Mouse (Mus musculus): ENCODE measurements around the gene Zmynd15. TPM values are rescaled to one million over a fixed set of nuclear protein-coding genes. Genes with fewer than 3 reads are reported as not detected.
"Not testable (repeated sequence)": the region's sequence is repeated elsewhere in the genome, so short reads cannot be mapped to it uniquely, and the experiment has no call there.

The Zmynd15 gene
- total and polyA plus RNA-seq, 3 experiments = 1.3 to 3.8 (median 2.9) TPM

DNA sequence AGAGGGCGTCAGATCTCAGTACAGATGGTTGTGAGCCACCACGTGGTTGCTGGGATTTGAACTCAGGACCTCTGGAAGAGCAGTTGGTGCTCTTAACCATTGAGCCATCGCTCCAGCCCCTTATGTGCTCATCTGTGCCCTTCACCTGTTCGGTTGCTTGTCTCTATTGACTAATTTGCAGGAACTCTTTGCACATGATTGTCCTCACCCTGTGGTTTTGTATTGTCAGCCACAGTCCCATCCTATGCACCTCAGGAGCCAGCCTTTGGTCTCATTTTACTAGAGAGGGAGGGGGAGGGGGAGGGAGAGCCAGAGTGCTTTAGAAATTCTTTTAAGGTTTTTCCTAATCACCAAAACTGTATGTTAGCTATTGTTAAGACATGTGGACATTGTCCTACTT is 41.0 kb upstream of the Zmynd15 start:
- H3K27ac ChIP-seq = no peak overlapping the region
- no peak for TF ChIP-seq CTCF (IDR thresholded peaks at IDR 0.05)
- no peak for TF ChIP-seq EP300 (IDR thresholded peaks at IDR 0.05; ENCODE audit: insufficient read depth, low read depth, low read length)
- no peak for TF ChIP-seq POLR2A (IDR thresholded peaks at IDR 0.05; ENCODE audit: insufficient read depth, low read depth, low read length)
- H3K4me1 ChIP-seq (ENCODE audit: control insufficient read depth, insufficient read depth, low read length) = no peaks in the 10 kb centered on the region
- intact Hi-C loops (cut with DNase I) = no loop called here
- no peaks in the 10 kb centered on the region for H3K79me2 ChIP-seq (replicated peaks; ENCODE audit: control insufficient read depth, insufficient read depth, low read length)
- DNase-seq = no peak
- no peak overlapping the region for H3K4me3 ChIP-seq
- H3K27me3 ChIP-seq (ENCODE audit: control insufficient read depth, insufficient read depth, low read length) = no peaks in the 10 kb centered on the region
- 62% methylated on average over 4 of the region's 4 CpGs for WGBS
- no peak overlapping the region for H3K9ac ChIP-seq (ENCODE audit: low read depth, low read length)
- no peaks in the 10 kb centered on the region for H3K36me3 ChIP-seq (ENCODE audit: control insufficient read depth, insufficient read depth, low read length)

DNA sequence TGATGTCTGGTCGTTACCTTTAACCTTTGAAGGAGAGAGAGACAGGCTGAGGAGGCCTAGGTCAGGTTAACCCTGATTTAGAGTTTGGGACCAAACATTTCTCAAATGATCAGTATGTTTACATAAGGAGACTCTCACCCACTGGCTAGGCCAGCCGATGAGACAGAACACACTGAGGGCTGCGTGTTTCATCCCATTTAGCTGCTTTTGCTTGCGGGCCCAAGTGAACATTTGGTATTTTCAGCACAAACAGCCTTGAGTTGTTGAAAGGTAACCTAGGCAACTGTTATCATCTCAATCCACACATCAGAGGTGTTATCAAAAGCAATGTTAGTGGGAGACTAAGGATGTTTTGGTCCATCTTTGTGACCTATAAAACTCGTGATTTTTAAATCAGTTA is 39.7 kb upstream of the Zmynd15 start:
- Histone ChIP-seq H3K9ac (ENCODE audit: low read depth, low read length) (no peak overlapping the region), H3K79me2 (replicated peaks; ENCODE audit: control insufficient read depth, insufficient read depth, low read length) (no peaks in the 10 kb centered on the region), H3K4me1 (ENCODE audit: control insufficient read depth, insufficient read depth, low read length) (no peaks in the 10 kb centered on the region), H3K27me3 (ENCODE audit: control insufficient read depth, insufficient read depth, low read length) (no peaks in the 10 kb centered on the region), H3K36me3 (ENCODE audit: control insufficient read depth, insufficient read depth, low read length) (no peaks in the 10 kb centered on the region), H3K4me3 (no peak overlapping the region), H3K27ac (no peak overlapping the region)
- TF ChIP-seq POLR2A (IDR thresholded peaks at IDR 0.05; ENCODE audit: insufficient read depth, low read depth, low read length) (no peak), EP300 (IDR thresholded peaks at IDR 0.05; ENCODE audit: insufficient read depth, low read depth, low read length) (no peak), CTCF (IDR thresholded peaks at IDR 0.05) (no peak)
- no peak for DNase-seq
- WGBS = 50% methylated on average over 5 of the region's 5 CpGs
- intact Hi-C loops (cut with DNase I) = no loop called here

DNA sequence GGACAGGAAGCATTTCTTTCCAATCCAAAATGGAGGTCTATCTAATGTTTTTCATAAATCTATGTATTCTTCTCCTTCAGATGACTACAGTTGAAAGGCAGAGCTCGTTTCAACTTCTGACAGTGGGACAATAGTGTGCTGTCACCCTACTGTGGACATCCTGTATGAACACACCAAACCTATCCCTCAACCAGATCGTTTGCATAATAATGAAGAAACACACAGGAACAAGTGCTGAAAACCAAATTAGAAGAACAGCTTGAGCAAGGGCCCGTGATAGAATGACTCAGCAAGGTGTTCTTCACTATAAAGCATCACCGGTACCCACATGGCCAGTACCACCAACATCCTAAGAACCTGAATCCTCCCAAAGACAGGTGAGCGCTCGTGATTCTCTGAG is 32.6 kb upstream of the Zmynd15 start:
- H3K36me3 ChIP-seq (ENCODE audit: control insufficient read depth, insufficient read depth, low read length); H3K9ac ChIP-seq (ENCODE audit: low read depth, low read length); H3K27ac ChIP-seq; intact Hi-C loops (cut with DNase I); H3K79me2 ChIP-seq (replicated peaks; ENCODE audit: control insufficient read depth, insufficient read depth, low read length); H3K4me1 ChIP-seq (ENCODE audit: control insufficient read depth, insufficient read depth, low read length); H3K27me3 ChIP-seq (ENCODE audit: control insufficient read depth, insufficient read depth, low read length); H3K4me3 ChIP-seq; DNase-seq: not testable (repeated sequence)
- 70% methylated on average over 6 of the region's 6 CpGs for WGBS

DNA sequence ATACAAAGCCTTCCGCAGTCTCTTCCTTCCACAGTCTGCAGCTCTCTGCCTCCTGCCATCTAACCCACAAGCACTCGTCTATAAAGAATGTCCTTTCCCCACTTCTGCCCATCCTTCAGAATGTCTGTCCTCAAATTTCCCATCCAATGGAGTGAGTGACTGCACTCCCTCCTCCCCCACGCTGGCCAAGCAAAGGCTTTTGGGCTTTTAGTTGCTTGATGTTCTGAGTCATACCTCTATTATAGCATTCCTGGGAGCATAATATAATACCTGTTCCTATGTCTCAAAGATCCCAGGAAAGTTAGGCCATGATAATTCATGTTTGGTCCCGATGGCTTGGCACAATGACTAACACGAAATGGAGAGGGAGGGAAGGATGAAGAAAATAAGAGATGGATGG is 27.7 kb upstream of the Zmynd15 start:
- no peak overlapping the region for H3K4me3 ChIP-seq
- DNase-seq = no peak
- H3K27me3 ChIP-seq (ENCODE audit: control insufficient read depth, insufficient read depth, low read length) = no peaks in the 10 kb centered on the region
- H3K27ac ChIP-seq = peak overlapping the region; percentile 77
- WGBS = 33% methylated on average over 5 of the region's 5 CpGs
- intact Hi-C loops (cut with DNase I) = loop anchor here (5.0 kb wide), 2 partner anchors 191 to 326 kb away; no protein-coding TSS in a partner anchor
- H3K79me2 ChIP-seq (replicated peaks; ENCODE audit: control insufficient read depth, insufficient read depth, low read length) = no peaks in the 10 kb centered on the region
- TF ChIP-seq POLR2A (IDR thresholded peaks at IDR 0.05; ENCODE audit: insufficient read depth, low read depth, low read length) = no peak
- no peak for TF ChIP-seq EP300 (IDR thresholded peaks at IDR 0.05; ENCODE audit: insufficient read depth, low read depth, low read length)
- TF ChIP-seq CTCF (IDR thresholded peaks at IDR 0.05) = no peak
- H3K4me1 ChIP-seq (ENCODE audit: control insufficient read depth, insufficient read depth, low read length) = peaks cover 3% of the 10 kb centered on the region; the same call in 1 of the 2 replicates
- H3K9ac ChIP-seq (ENCODE audit: low read depth, low read length) = no peak overlapping the region
- H3K36me3 ChIP-seq (ENCODE audit: control insufficient read depth, insufficient read depth, low read length) = no peaks in the 10 kb centered on the region

DNA sequence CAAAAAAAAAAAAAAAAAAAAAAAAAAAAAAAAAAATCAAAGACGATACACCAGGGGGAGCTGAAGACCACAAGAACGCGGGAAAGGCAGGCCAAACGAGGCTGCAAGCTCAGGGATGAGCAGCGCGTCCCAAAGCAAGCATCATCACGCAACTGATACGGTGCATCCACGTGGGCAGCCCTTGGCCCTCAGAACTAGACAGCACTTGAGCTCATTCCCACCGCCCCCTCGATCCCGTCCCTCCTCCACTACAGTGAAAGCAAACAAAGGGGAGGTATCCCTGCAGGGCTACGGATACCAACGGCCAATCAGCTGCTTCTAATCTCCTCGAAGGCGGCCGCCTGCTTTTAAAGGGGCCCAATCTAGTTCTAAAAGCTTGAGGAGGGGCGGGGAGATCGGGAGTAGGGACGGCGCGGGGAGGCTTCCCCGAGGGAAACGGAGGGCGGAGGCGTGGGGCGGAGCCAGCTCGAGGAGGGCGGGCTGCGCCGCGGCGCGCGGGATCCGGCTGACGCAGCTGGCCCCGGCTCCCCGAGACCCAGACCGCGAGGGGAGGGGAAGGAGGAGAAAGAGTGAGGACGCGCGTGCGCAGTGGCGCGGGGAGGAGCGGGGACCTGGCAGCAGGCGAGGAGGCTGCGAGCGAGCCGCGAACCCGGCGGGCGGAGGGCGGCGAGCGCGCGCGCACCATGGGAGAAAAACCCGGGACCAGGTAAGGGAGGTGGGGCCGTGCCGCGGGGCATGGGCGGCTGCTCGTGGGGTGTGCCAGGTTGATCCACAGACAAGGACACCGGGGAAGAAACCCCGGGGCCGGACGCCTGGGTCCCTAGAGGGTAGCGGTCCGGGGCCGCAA is 27.0 kb upstream of the Zmynd15 start, which contains the start of gene Arrb2:
TSS of gene Arrb2 (plus strand) at position 588 of the 847 bp plus-strand sequence.
- peak; percentile 84; the same call in 1 of the 2 replicates for TF ChIP-seq EP300 (IDR thresholded peaks at IDR 0.05; ENCODE audit: insufficient read depth, low read depth, low read length)
- peak; percentile 71 for TF ChIP-seq CTCF (IDR thresholded peaks at IDR 0.05)
- TF ChIP-seq POLR2A (IDR thresholded peaks at IDR 0.05; ENCODE audit: insufficient read depth, low read depth, low read length) = peak; percentile 67
- intact Hi-C loops (cut with DNase I) = loop anchor here (1.0 to 5.0 kb wide), 3 partner anchors 74 to 325 kb away; no protein-coding TSS in a partner anchor
- H3K36me3 ChIP-seq (ENCODE audit: control insufficient read depth, insufficient read depth, low read length) = no peaks in the 10 kb centered on the region
- H3K4me1 ChIP-seq (ENCODE audit: control insufficient read depth, insufficient read depth, low read length) = peaks cover 3% of the 10 kb centered on the region; the same call in 1 of the 2 replicates
- H3K9ac ChIP-seq (ENCODE audit: low read depth, low read length) = peak within 1 kb of the TSS; percentile 74
- DNase-seq = peak; percentile 98 to 99
- peak within 1 kb of the TSS; percentile 77 for H3K27ac ChIP-seq
- H3K4me3 ChIP-seq = peak within 1 kb of the TSS; percentile 85
- H3K79me2 ChIP-seq (replicated peaks; ENCODE audit: control insufficient read depth, insufficient read depth, low read length) = no peaks in the 10 kb centered on the region
- no peaks in the 10 kb centered on the region for H3K27me3 ChIP-seq (ENCODE audit: control insufficient read depth, insufficient read depth, low read length)
- 1% methylated on average over 60 of the region's 75 CpGs for WGBS
